Mouse (Mus musculus) small intestine, adult 2 months (tissue): Measurements from ENCODE around the gene Cbx2.

Experiments used
- CTCF ChIP-seq: fragments of 200-500 bp; IDR thresholded peaks from 2 replicates; pipeline ENCODE4 v1.5.1; 2012; ENCODE audit warnings: low read depth, mild to moderate bottlenecking, control low read depth, inconsistent platforms, low read length, moderate library complexity, mixed read lengths; ENCODE audit not compliant: insufficient replicate concordance, insufficient read length; ENCODE audit errors: extremely low read depth
- POLR2A ChIP-seq: fragments of 200-500 bp; IDR thresholded peaks from 2 replicates; pipeline ENCODE4 v1.6.1; 2012; ENCODE audit warnings: low read depth, mild to moderate bottlenecking, control low read depth, inconsistent platforms, low read length, moderate library complexity

GRCm38 (mm10) chr11:118995448-118995847, 27.3 kb upstream of the Cbx2 start:
- TF ChIP-seq CTCF (no peak), POLR2A (peak; percentile 29; the same call in 1 of the 2 replicates)
